33 mouse cellular contexts compared by ENCODE assay signal in genomic region chr4:57704575-57704974, GRCm38 (mm10). TPM values are rescaled to one million over a fixed set of nuclear protein-coding genes. Genes with fewer than 3 reads are reported as not detected.
A peak's percentile ranks its signal among the peaks of the same experiment; 100 is the strongest.
DNase-seq lines count a peak whose midpoint lies in the region; ATAC-seq and TF ChIP-seq lines count a peak whose summit lies in the region.
"Had no signal": no experiment of that assay in that cellular context is flagged by ENCODE, and none has a peak within 500 bp of the region (broad histone marks: within the 10 kb centered on the region; RNA-seq: fewer than 3 reads in every experiment).

No protein-coding gene starts in this region.

- H3K9me3 ChIP-seq in forebrain, embryonic 11.5 days (ENCODE audit: control insufficient read depth, low read length), result no peaks in the 10 kb centered on the region
- no peaks in the 10 kb centered on the region for H3K9me3 ChIP-seq in forebrain, embryonic 10.5 days
- H3K9me3 ChIP-seq in kidney, postnatal 0 days (replicated peaks; ENCODE audit: low read length), result no peaks in the 10 kb centered on the region
- H3K9me3 ChIP-seq: forebrain, embryonic 13.5 days; heart, embryonic 10.5 days; heart, embryonic 15.5 days; hindbrain, embryonic 12.5 days; liver, embryonic 15.5 days had no signal

- H3K4me2 ChIP-seq in forebrain, embryonic 11.5 days (ENCODE audit: low read depth, low read length, severe bottlenecking), result no peak overlapping the region
- H3K4me2 ChIP-seq in kidney, postnatal 0 days (ENCODE audit: low read length), result no peak overlapping the region
- H3K4me2 ChIP-seq: forebrain, embryonic 13.5 days; heart, embryonic 15.5 days; hindbrain, embryonic 12.5 days; liver, embryonic 15.5 days; lung, embryonic 14.5 days; midbrain, embryonic 11.5 days had no signal

- no peak overlapping the region for H3K27ac ChIP-seq in forebrain, embryonic 11.5 days (ENCODE audit: low read depth, low read length)
- H3K27ac ChIP-seq in forebrain, embryonic 10.5 days, result no peak overlapping the region
- H3K27ac ChIP-seq in kidney, postnatal 0 days, result peak overlapping the region; percentile 60
- no peak overlapping the region for H3K27ac ChIP-seq in kidney, adult 2 months (ENCODE audit: insufficient read depth, low read depth, low read length)
- H3K27ac ChIP-seq: forebrain, embryonic 13.5 days; heart, embryonic 10.5 days; heart, embryonic 15.5 days; hindbrain, embryonic 12.5 days; hindbrain, postnatal 0 days; layer of hippocampus, adult 2 months; liver, embryonic 15.5 days; stomach, postnatal 0 days had no signal

- no peaks in the 10 kb centered on the region for H3K4me1 ChIP-seq in forebrain, embryonic 11.5 days (replicated peaks; ENCODE audit: control insufficient read depth, insufficient read depth, low read length)
- no peaks in the 10 kb centered on the region for H3K4me1 ChIP-seq in forebrain, embryonic 10.5 days
- H3K4me1 ChIP-seq in kidney, postnatal 0 days (replicated peaks; ENCODE audit: insufficient read depth, low read length), result peaks cover 5% of the 10 kb centered on the region; the same call in 1 of the 2 replicates
- H3K4me1 ChIP-seq in kidney, adult 2 months (ENCODE audit: control insufficient read depth, insufficient read depth, low read length), result no peaks in the 10 kb centered on the region
- H3K4me1 ChIP-seq: forebrain, embryonic 13.5 days; heart, embryonic 10.5 days; hindbrain, embryonic 12.5 days; liver, embryonic 15.5 days had no signal

- 92% methylated on average over 7 of the region's 7 CpGs for WGBS in forebrain, embryonic 11.5 days
- 93% methylated on average over 7 of the region's 7 CpGs for WGBS in forebrain, embryonic 10.5 days
- 92% methylated on average over 7 of the region's 7 CpGs for WGBS in kidney, postnatal 0 days
- WGBS in kidney, adult 2 months, result 92% methylated on average over 7 of the region's 7 CpGs

- ATAC-seq in forebrain, embryonic 11.5 days (replicated peaks; ENCODE audit: low FRiP score), result no peak
- no peak for ATAC-seq in kidney, postnatal 0 days (replicated peaks; ENCODE audit: low FRiP score, low read depth)
- peak; percentile 87 for ATAC-seq in granulocyte monocyte progenitor cell, adult 5-6 weeks (replicated peaks; ENCODE audit: poor library complexity, severe bottlenecking)
- no peak for ATAC-seq in inflammation-experienced regulatory T-cells, adult 6 months
- ATAC-seq: forebrain, embryonic 13.5 days; hindbrain, postnatal 0 days; intestine, postnatal 0 days; midbrain, embryonic 16.5 days had no signal

- peak; percentile 2 for DNase-seq in forebrain, embryonic 11.5 days (ENCODE audit: low spot score)
- no peak for DNase-seq in forebrain, embryonic 10.5 days (ENCODE audit: extremely low spot score, low spot score)
- DNase-seq in kidney, postnatal 0 days (ENCODE audit: low spot score), result no peak
- DNase-seq in kidney, adult 2 months, result no peak
- peak; percentile 82 for DNase-seq in splenic B cell, adult 2 months (ENCODE audit: low read depth, low spot score)
- no peak for DNase-seq in ovary, postnatal 36 days (ENCODE audit: low spot score)
- DNase-seq: adrenal gland, postnatal 25 days; cerebellum, adult 18-20 months; cerebellum, postnatal 10 days; gastrocnemius, postnatal 10 days; heart, postnatal 36 days; kidney, postnatal 10 days; layer of hippocampus, postnatal 36 days; liver; lung, embryonic 14.5 days; lung, postnatal 14 days; right cerebral cortex, postnatal 4 days; thymus, adult 18-20 months; thymus, postnatal 36 days had no signal

- H3K27me3 ChIP-seq in forebrain, embryonic 11.5 days (ENCODE audit: control insufficient read depth, insufficient read depth, low read length), result no peaks in the 10 kb centered on the region
- no peaks in the 10 kb centered on the region for H3K27me3 ChIP-seq in forebrain, embryonic 10.5 days (ENCODE audit: poor library complexity, severe bottlenecking)
- H3K27me3 ChIP-seq in kidney, postnatal 0 days (ENCODE audit: insufficient read depth, low read length), result no peaks in the 10 kb centered on the region
- H3K27me3 ChIP-seq in kidney, adult 2 months (replicated peaks; ENCODE audit: control insufficient read depth, insufficient read depth, low read length), result no peaks in the 10 kb centered on the region
- H3K27me3 ChIP-seq in splenic B cell, adult 2 months (ENCODE audit: control insufficient read depth, insufficient read depth, low read length, poor library complexity, severe bottlenecking), result no peaks in the 10 kb centered on the region
- H3K27me3 ChIP-seq: forebrain, embryonic 13.5 days; heart, embryonic 15.5 days; hindbrain, embryonic 12.5 days; liver, embryonic 15.5 days had no signal

- no peak overlapping the region for H3K4me3 ChIP-seq in forebrain, embryonic 11.5 days (ENCODE audit: low read depth, low read length)
- H3K4me3 ChIP-seq in forebrain, embryonic 10.5 days, result no peak overlapping the region
- H3K4me3 ChIP-seq in kidney, postnatal 0 days (replicated peaks; ENCODE audit: low read depth, low read length), result no peak overlapping the region
- no peak overlapping the region for H3K4me3 ChIP-seq in kidney, adult 2 months (ENCODE audit: insufficient read depth, low read depth, low read length)
- H3K4me3 ChIP-seq: erythroblast, embryonic 14.5 days; forebrain, embryonic 13.5 days; heart, embryonic 10.5 days; heart, embryonic 15.5 days; hindbrain, embryonic 12.5 days; layer of hippocampus, adult 2 months; liver, embryonic 15.5 days had no signal

- H3K36me3 ChIP-seq in forebrain, embryonic 11.5 days (ENCODE audit: control insufficient read depth, insufficient read depth, low read length), result no peaks in the 10 kb centered on the region
- H3K36me3 ChIP-seq in forebrain, embryonic 10.5 days (replicated peaks), result 0 out of 2 replicates have a peak, but pooled peaks cover 2% of the 10 kb centered on the region
- H3K36me3 ChIP-seq in kidney, postnatal 0 days (ENCODE audit: insufficient read depth, low read length), result no peaks in the 10 kb centered on the region
- H3K36me3 ChIP-seq in kidney, adult 2 months (ENCODE audit: control insufficient read depth, insufficient read depth, low read length), result no peaks in the 10 kb centered on the region
- no peaks in the 10 kb centered on the region for H3K36me3 ChIP-seq in splenic B cell, adult 2 months (ENCODE audit: control insufficient read depth, insufficient read depth, low read length, poor library complexity, severe bottlenecking)
- H3K36me3 ChIP-seq: hindbrain, embryonic 12.5 days; liver, embryonic 15.5 days had no signal

- no peak overlapping the region for H3K9ac ChIP-seq in forebrain, embryonic 11.5 days (ENCODE audit: low read length)
- H3K9ac ChIP-seq in kidney, postnatal 0 days (ENCODE audit: low read depth, low read length), result no peak overlapping the region
- H3K9ac ChIP-seq: forebrain, embryonic 13.5 days; heart, embryonic 15.5 days; hindbrain, embryonic 12.5 days; liver, embryonic 15.5 days; lung, embryonic 14.5 days had no signal

- TF ChIP-seq CTCF in kidney, postnatal 0 days (IDR thresholded peaks at IDR 0.05; ENCODE audit: low read depth), result no peak
- TF ChIP-seq CTCF in kidney, adult 2 months (conservative IDR thresholded peaks at IDR 0.05; ENCODE audit: insufficient read depth, insufficient read length, low read depth, low read length), result no peak

- no peak for TF ChIP-seq POLR2A in kidney, adult 2 months (IDR thresholded peaks at IDR 0.05; ENCODE audit: low read depth, low read length)

RNA-seq across cellular contexts. Expression of gene Akap2, which starts 12.9 kb away (rescaled TPM):
- polyA plus RNA-seq in forebrain, embryonic 11.5 days (2014; fragmentation: Nextera tagmentation; extraction: Ambion mirVana), result 15.5 and 16.9 TPM in 2 replicates
- polyA plus RNA-seq in forebrain, embryonic 10.5 days (2016; fragmentation: Nextera tagmentation; extraction: Ambion mirVana), result 15.4 and 18.3 TPM in 2 replicates
- polyA plus RNA-seq in kidney, postnatal 0 days (2015; fragmentation: Nextera tagmentation; extraction: Ambion mirVana), result 20.5 and 24.7 TPM in 2 replicates
- 124 and 126 TPM in 2 replicates for polyA plus RNA-seq in kidney, adult 2 months (2012; rRNA removed)
- not detected in 2 replicates for total RNA-seq in granulocyte monocyte progenitor cell, adult 5-6 weeks (2014; fragmentation: Nextera tagmentation)
- total RNA-seq in granulocyte monocyte progenitor cell, adult 5-6 weeks (2017), result not detected in 2 replicates
- 1 to 10 TPM; 2.3 to 3.9 (median 2.9) TPM for polyA plus RNA-seq in inflammation-experienced regulatory T-cells, adult 6 months (2017; shearing (Covaris generic))

Comparison
In these comparisons a context has a peak if more than half of its experiments do, and no peak if none do; other contexts are left out.
1. DNase-seq: peak in forebrain, embryonic 11.5 days (single experiment) and splenic B cell, adult 2 months (single experiment); none in forebrain, embryonic 10.5 days (single experiment), kidney, postnatal 0 days (single experiment), kidney, adult 2 months (single experiment) and ovary, postnatal 36 days (single experiment).